Mouse (Mus musculus) heart, embryonic 13.5 days (tissue): ENCODE measurements at regions not wholly inside any gene's neighbourhood (a gene's known extent, or its start where the extent isn't known, plus 50 kb on each side); places are given as distances from the start of the nearest gene placed in this dataset.

Experiments
- ATAC-seq: fragments of 200-750 bp; cut with Nextera tagmentation; 2 replicates; pipeline ENCODE4 v1.8.0; 2017; ENCODE audit warnings: moderate TSS enrichment; ENCODE audit not compliant: insufficient number of reproducible peaks, low FRiP score, low TSS enrichment; ENCODE audit errors: extremely low read depth
- H3K27ac ChIP-seq: fragments of 300-500 bp; sonication (generic); replicated peaks from 2 replicates; pipeline ENCODE4 v1.5.1; 2015; ENCODE audit warnings: moderate library complexity, mild to moderate bottlenecking, inconsistent platforms
- H3K27me3 ChIP-seq: fragments of 300-500 bp; sonication (generic); replicated peaks from 2 replicates; pipeline ENCODE4 v1.6.1; 2015; ENCODE audit warnings: mild to moderate bottlenecking, inconsistent platforms
- H3K36me3 ChIP-seq: fragments of 300-500 bp; sonication (generic); 2 replicates; pipeline ENCODE4 v1.6.1; 2015; ENCODE audit warnings: mild to moderate bottlenecking, inconsistent platforms
- H3K4me1 ChIP-seq: fragments of 300-500 bp; sonication (generic); 2 replicates; pipeline ENCODE4 v1.6.1; 2015; ENCODE audit warnings: inconsistent platforms
- H3K4me2 ChIP-seq: fragments of 300-500 bp; sonication (generic); 2 replicates; pipeline ENCODE4 v1.6.1; 2015; ENCODE audit warnings: inconsistent platforms, mild to moderate bottlenecking, moderate library complexity
- H3K4me3 ChIP-seq: fragments of 300-500 bp; sonication (generic); 2 replicates; pipeline ENCODE4 v1.5.1; 2015; ENCODE audit warnings: moderate library complexity, mild to moderate bottlenecking, inconsistent platforms
- H3K9ac ChIP-seq: fragments of 300-500 bp; sonication (generic); 2 replicates; pipeline ENCODE4 v1.6.1; 2015; ENCODE audit warnings: inconsistent platforms, mild to moderate bottlenecking, moderate library complexity
- H3K9me3 ChIP-seq: fragments of 300-500 bp; sonication (generic); 2 replicates; pipeline ENCODE4 v1.6.1; 2016; ENCODE audit warnings: inconsistent platforms
- WGBS: fragments of 180-500 bp; shearing (Covaris S2); methylation state at CpG from one replicate; pipeline ENCODE4 v1.1.7; 2015; ENCODE audit warnings: mixed read lengths; 5-methylcytosine and 5-hydroxymethylcytosine counted together

DNA sequence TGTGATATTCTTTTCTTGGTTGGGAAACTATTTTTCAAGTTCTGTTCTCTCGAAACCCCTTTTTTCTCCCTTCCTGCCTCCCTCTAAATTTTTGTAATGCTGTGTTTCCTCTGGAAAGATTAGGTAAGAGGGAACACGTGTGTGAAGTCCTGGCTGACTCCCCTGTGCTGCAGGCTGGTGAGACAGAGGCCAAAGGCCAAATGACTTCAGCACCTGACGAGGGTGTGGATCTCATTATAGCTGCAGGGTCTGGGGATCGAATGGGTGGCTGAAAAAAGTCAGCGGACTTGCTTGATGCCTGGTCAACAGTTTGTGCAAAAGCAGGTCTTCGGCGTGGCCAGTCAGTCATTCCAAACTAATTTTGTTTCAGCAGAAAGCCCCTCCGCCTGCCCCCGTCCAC is 159.1 kb downstream of the En1 start:
- ATAC-seq, result no peak
- H3K4me3 ChIP-seq, result no peak overlapping the region
- no peaks in the 10 kb centered on the region for H3K27me3 ChIP-seq
- no peak overlapping the region for H3K27ac ChIP-seq
- no peaks in the 10 kb centered on the region for H3K36me3 ChIP-seq
- peaks cover 27% of the 10 kb centered on the region for H3K4me1 ChIP-seq
- 64% methylated on average over 9 of the region's 9 CpGs for WGBS
- no peak overlapping the region for H3K9ac ChIP-seq
- H3K4me2 ChIP-seq, result no peak overlapping the region
- no peaks in the 10 kb centered on the region for H3K9me3 ChIP-seq

DNA sequence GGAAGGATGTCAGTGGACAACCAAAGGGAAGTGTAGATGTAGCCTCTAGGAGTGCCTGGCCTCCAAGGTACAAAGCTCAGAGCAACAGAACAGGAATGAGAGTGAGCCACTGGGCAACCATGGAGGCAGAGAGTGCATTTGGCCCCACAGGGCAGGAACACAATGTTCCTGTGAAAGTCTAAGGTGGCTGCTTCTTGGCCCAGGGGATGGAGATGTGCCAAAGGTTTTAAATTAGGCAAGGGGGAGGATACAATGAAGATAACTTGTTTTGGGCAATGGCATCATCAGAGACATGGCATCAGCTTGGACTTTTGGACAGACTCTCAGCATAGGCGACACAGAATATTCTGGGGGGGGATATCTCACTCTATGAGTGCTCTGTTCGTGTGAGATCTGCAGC is 160.3 kb downstream of the En1 start:
- no peaks in the 10 kb centered on the region for H3K27me3 ChIP-seq
- 54% methylated on average over 2 of the region's 2 CpGs for WGBS
- H3K27ac ChIP-seq, result no peak overlapping the region
- no peak overlapping the region for H3K9ac ChIP-seq
- H3K4me2 ChIP-seq, result no peak overlapping the region
- H3K4me1 ChIP-seq, result peaks cover 15% of the 10 kb centered on the region
- H3K36me3 ChIP-seq, result no peaks in the 10 kb centered on the region
- H3K9me3 ChIP-seq, result no peaks in the 10 kb centered on the region
- no peak for ATAC-seq
- H3K4me3 ChIP-seq, result no peak overlapping the region

DNA sequence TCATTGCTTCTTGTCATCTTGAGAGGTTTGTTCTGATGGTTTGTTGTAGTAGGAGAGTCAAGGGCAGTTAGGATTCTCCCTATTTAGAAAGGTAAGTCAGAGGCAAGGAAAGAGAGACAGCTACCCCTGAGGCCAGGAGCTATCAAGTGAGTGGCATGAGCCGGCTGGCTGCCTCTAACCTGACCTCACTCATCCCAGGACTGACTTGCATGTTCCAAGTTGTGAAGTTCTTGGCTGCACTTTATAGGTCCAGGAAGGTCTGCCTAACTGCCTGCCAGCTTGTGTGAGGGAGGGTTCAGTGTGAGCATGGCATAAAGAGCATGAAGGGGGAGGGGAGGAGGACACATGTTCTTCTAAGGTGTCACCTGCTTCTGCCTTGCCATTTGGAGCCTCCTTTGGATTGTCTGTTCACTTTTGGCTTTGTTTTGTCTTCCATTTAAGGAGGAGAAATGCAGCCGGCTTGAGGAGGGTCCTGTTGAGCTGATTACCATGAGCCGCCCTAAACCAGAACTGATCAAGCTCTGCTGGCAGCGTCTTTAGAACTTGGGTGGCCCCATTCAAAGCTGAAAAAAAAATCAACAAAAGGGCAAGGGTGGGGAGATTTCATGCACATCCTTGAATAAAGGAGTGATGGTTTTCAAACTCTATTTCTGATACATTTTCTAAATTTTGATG is 160.8 kb downstream of the En1 start:
- no peak overlapping the region for H3K4me3 ChIP-seq
- H3K9me3 ChIP-seq, result no peaks in the 10 kb centered on the region
- ATAC-seq, result no peak
- H3K36me3 ChIP-seq, result no peaks in the 10 kb centered on the region
- WGBS, result 63% methylated on average over 4 of the region's 4 CpGs
- peaks cover 10% of the 10 kb centered on the region for H3K4me1 ChIP-seq
- H3K27me3 ChIP-seq, result no peaks in the 10 kb centered on the region
- no peak overlapping the region for H3K27ac ChIP-seq
- H3K4me2 ChIP-seq, result no peak overlapping the region
- H3K9ac ChIP-seq, result no peak overlapping the region

DNA sequence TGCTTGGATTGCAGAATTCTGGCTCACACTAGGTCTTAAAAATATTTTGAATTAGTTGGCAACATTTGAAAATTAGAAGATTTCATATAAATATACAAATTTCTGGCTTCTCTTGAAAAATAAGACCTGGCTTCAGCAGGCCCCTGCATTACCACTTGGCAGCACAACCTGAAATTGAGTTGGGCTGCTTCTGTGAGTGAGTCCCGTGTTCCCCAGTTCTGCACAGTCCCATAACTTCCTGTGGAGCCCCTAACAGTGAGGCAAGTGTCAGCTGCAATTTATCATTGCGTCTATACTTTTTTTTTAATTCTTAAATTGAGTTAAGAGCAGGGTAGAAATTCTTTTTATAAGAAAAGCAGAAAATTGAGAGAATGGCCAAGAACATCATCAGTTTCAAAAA is 164.8 kb downstream of the En1 start:
- Histone ChIP-seq H3K36me3 (no peaks in the 10 kb centered on the region), H3K4me3 (no peak overlapping the region), H3K9ac (no peak overlapping the region), H3K27me3 (no peaks in the 10 kb centered on the region), H3K4me2 (no peak overlapping the region), H3K9me3 (no peaks in the 10 kb centered on the region), H3K4me1 (no peaks in the 10 kb centered on the region), H3K27ac (no peak overlapping the region)
- no peak for ATAC-seq
- WGBS, result 66% methylated on average over 2 of the region's 2 CpGs

DNA sequence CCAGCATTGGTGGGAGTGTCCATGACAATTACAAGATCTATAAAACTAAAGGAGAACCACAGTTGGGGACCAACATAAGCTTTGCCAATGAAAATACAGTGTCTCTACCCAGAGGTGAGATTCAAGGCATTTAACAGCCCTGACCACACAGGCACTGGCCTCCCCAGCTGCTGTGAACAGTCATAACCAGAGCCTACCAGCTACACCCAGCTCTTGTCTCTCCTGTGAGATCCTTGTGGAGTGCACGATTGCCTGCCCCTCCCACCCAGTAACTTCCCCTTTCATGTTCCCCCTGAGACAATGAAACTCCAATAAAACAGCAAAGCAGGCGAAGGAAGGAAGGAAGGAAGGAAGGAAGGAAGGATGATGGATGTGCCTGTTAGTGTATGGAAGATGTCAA is 169.1 kb downstream of the En1 start:
- peaks cover 3% of the 10 kb centered on the region; the same call in 1 of the 2 replicates for H3K9me3 ChIP-seq
- H3K9ac ChIP-seq, result no peak overlapping the region
- H3K4me2 ChIP-seq, result no peak overlapping the region
- no peaks in the 10 kb centered on the region for H3K4me1 ChIP-seq
- no peak overlapping the region for H3K27ac ChIP-seq
- H3K36me3 ChIP-seq, result no peaks in the 10 kb centered on the region
- H3K27me3 ChIP-seq, result no peaks in the 10 kb centered on the region
- H3K4me3 ChIP-seq, result no peak overlapping the region
- no peak for ATAC-seq
- 43% methylated on average over 2 of the region's 2 CpGs for WGBS

DNA sequence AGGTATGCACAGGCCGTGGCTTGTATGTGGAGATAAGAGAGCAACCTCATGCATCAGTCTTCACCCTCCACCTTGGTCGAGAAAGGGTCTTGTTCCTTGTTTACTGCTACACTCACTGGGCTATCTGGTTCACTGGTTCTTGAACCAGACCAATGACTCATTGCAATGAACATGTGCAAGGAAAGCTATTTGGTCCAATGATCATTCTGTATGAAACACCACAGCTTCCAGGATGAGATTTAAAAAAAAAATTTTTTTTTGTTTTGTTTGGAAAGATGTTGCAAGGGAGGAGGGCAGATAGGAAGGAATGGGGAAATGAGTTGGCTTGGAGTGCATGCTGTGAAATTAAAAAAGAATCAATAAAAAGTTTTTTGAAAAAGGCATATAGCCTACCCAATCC is 174.7 kb downstream of the En1 start:
- H3K4me1 ChIP-seq, result no peaks in the 10 kb centered on the region
- no peak for ATAC-seq
- no peaks in the 10 kb centered on the region for H3K36me3 ChIP-seq
- H3K9me3 ChIP-seq, result peaks cover 3% of the 10 kb centered on the region; the same call in 1 of the 2 replicates
- no peak overlapping the region for H3K4me2 ChIP-seq
- H3K27ac ChIP-seq, result no peak overlapping the region
- H3K9ac ChIP-seq, result no peak overlapping the region
- H3K27me3 ChIP-seq, result no peaks in the 10 kb centered on the region
- 60% methylated on average over 2 of the region's 2 CpGs for WGBS
- H3K4me3 ChIP-seq, result no peak overlapping the region

DNA sequence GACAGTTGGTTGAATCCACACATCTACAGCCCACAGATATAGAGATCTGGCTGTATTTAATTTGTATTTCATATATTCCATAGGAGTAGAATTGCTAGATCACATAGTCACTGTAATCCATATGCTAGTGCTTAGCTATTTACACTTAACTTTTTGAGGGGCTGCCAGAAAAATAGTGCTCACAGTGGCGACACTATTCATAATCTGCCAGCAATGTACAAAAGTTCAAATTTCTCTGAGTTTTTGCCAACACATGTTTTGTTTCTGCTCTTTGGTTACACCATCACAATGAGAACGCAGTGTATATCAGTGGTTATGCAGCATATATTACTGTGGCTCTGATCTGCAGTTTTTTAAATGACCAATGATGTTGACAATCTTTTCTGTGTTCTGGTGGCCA is 175.2 kb downstream of the En1 start:
- H3K36me3 ChIP-seq, result no peaks in the 10 kb centered on the region
- no peak for ATAC-seq

DNA sequence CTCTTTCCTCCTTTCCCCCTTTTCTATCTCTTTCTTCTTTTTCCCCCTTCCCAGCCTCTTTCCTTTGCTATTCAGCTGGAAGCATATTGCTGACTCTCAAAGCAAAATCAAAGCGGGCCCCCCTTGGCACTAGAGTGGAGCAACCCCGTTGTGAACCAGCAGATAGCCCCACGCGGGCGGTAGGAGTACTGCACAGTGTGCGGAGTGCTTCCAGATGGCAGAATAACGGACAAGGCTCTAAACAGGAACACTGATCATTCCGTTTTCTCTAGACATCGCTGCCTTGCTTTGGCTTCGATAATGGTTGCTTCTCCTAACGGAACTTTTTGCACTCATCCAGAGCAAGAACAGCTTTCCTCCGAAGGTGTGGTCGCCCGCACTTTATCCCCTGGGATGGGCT is 193.0 kb downstream of the En1 start:
- no peak for ATAC-seq
- H3K4me2 ChIP-seq, result no peak overlapping the region
- no peaks in the 10 kb centered on the region for H3K4me1 ChIP-seq

More for the DNA sequence above, 175.2 kb downstream of the En1 start:
- Histone ChIP-seq H3K4me3 (no peak overlapping the region), H3K9ac (no peak overlapping the region), H3K27me3 (no peaks in the 10 kb centered on the region), H3K4me2 (no peak overlapping the region), H3K4me1 (no peaks in the 10 kb centered on the region), H3K9me3 (peaks cover 3% of the 10 kb centered on the region; the same call in 1 of the 2 replicates), H3K27ac (no peak overlapping the region)
- WGBS, result 74% methylated on average over 2 of the region's 2 CpGs

DNA sequence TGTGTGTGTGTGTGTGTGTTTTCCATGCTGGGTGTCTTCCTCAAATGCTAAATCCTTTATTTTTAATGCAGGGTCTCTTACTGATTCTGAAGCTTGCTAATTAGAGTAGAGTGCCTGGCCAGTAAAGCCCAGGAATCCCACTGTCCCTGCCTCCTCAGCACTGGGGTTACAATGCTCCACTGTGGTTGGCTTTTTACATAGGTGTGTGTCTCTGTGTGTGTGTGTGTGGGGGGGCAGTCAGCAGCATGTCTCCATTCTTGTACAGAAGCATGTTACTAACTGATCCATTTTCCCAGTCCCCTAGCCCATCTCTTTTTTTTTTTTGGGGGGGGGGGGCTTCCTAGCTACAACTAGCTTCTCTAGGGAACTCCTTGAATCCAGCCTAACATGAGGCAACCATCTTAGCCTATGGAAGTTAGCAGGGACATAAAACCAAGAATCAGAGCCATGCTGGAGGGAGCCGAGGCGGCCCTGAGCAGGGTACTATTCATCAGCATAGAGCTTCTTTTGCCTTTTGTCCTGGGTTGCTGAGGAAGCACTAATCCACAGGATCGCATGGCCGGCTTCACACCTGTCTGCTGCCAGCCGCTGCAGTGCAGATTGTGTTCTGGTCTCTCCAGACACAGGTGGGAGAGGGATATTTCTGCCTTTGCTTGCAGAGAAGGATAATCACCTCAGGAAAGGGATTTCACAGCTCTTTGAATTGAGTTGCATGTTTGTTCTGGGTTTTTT is 199.2 kb downstream of the En1 start:
- Histone ChIP-seq H3K4me2 (no peak overlapping the region), H3K27ac (no peak overlapping the region), H3K36me3 (no peaks in the 10 kb centered on the region), H3K4me3 (no peak overlapping the region), H3K9me3 (no peaks in the 10 kb centered on the region), H3K4me1 (no peaks in the 10 kb centered on the region), H3K27me3 (no peaks in the 10 kb centered on the region; the same call in 1 of the 2 replicates), H3K9ac (no peak overlapping the region)
- ATAC-seq, result no peak
- WGBS, result 41% methylated on average over 5 of the region's 5 CpGs

More for the DNA sequence above, 193.0 kb downstream of the En1 start:
- Histone ChIP-seq H3K36me3 (no peaks in the 10 kb centered on the region), H3K9me3 (no peaks in the 10 kb centered on the region), H3K27me3 (no peaks in the 10 kb centered on the region), H3K4me3 (no peak overlapping the region), H3K9ac (no peak overlapping the region), H3K27ac (no peak overlapping the region)
- 57% methylated on average over 14 of the region's 14 CpGs for WGBS

DNA sequence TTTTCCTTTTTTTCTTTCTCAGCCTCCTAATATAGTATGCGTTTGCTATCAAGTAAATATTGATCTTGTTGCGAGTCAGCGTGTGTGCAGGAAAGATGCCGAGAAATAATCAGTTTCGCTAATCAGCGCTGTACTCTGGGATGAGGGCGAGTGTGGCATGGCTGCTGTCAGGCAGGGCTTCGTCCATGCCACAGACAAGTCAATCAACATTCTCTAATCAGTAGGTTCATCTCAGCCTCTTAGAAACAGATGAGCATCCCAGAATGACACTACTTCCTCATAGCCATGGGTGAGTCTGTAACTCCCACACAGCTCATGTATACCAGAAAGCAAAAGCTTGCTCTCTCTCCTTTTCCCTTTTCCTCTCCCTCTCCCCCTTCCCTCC is 199.8 kb downstream of the En1 start:
- Histone ChIP-seq H3K27me3 (no peaks in the 10 kb centered on the region; the same call in 1 of the 2 replicates), H3K4me2 (no peak overlapping the region), H3K36me3 (no peaks in the 10 kb centered on the region), H3K9me3 (no peaks in the 10 kb centered on the region), H3K4me1 (no peaks in the 10 kb centered on the region), H3K27ac (no peak overlapping the region), H3K9ac (no peak overlapping the region), H3K4me3 (no peak overlapping the region)
- ATAC-seq, result no peak
- WGBS, result 64% methylated on average over 8 of the region's 8 CpGs

DNA sequence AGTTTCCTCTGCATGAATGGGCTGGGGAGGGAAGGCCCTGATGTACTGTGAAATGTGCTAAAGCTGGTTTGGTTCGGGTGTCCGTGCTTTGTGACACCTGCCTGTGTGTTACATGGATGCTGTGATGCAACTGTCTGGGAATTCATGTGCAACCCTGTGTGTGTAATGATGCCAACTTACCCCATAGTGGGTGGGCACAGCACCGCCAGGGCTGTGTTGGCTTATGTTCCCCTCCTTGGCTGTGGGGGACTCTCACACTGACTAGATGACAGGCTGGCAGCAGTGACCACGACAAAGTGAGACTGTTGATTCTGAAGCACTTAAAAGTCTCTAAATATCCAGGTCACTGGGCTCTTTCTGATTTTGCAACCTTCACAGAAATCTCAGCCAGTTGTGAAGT is 212.2 kb downstream of the En1 start:
- Histone ChIP-seq H3K4me2 (no peak overlapping the region), H3K9ac (no peak overlapping the region), H3K4me3 (no peak overlapping the region), H3K27ac (no peak overlapping the region), H3K27me3 (no peaks in the 10 kb centered on the region), H3K9me3 (no peaks in the 10 kb centered on the region), H3K36me3 (no peaks in the 10 kb centered on the region), H3K4me1 (no peaks in the 10 kb centered on the region)
- ATAC-seq, result no peak
- 73% methylated on average over 4 of the region's 4 CpGs for WGBS
